Mouse (Mus musculus) R1 (cell line): ENCODE results near the gene Etv2.

Source experiments
- DNase-seq: peaks from one replicate; pipeline ENCODE4 v3.0.0-alpha.2; 2018; ENCODE audit warnings: low read depth, low spot score

The Etv2 gene

GRCm38 (mm10) chr7:30588676-30589434 is 46.8 kb downstream of the Etv2 start, which contains the start of gene Kmt2b:
Kmt2b (minus strand) TSS chr7:30588726.
- peak; percentile 99 for DNase-seq

GRCm38 (mm10) chr7:30587842-30588667 is 47.6 kb downstream of the Etv2 start:
- DNase-seq, result peak; percentile 42

GRCm38 (mm10) chr7:30586455-30587020 is 49.1 kb downstream of the Etv2 start:
- DNase-seq, result no peak

GRCm38 (mm10) chr7:30585170-30585569 is 50.5 kb downstream of the Etv2 start:
- no peak for DNase-seq

DNA sequence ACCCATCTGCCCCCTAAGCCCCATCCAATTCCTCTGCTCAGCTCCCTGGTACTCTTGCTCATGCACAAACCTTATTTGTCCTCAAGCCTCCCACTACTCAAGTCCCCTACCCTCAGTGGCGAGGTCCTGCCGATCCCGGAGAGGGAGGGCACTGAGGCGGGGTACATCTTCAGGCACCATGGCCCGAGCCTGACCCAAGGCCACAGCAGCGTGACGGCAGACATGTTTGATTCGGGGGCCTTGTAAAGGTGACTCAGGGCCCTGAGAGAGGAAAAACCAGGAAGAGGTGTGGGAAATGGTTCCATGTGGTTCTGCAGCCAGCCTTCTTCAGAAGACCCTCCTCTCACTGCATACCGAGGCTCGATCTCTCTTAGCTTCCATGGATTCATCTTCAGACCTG is 51.3 kb downstream of the Etv2 start:
- DNase-seq, result no peak
